In the genomic region with DNA sequence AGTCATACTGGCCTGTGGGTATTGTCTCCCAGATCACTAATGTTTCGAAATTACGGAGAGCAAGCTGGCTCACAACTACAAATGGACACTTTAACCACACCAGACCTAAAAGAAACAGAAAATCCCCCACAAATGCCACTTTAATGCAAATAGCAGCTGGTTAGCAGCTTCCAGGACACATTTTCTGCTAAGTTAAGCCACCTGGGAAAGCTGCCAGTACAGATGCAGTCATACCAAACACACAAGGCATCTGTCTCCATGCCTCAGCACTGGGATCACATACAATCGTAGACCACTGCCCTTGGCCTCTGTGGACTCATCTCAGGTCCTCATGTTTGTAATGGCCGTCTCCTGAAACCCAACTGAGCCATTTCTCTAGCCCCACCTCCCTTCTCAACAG, we compare ENCODE assay signal across 28 mouse cellular contexts. TPM values are rescaled to one million over a fixed set of nuclear protein-coding genes. Genes with fewer than 3 reads are reported as not detected.
DNase-seq lines count a peak whose midpoint lies in the region; ATAC-seq and TF ChIP-seq lines count a peak whose summit lies in the region.
"Had no signal": no experiment of that assay in that cellular context is flagged by ENCODE, and none has a peak within 500 bp of the region (broad histone marks: within the 10 kb centered on the region; RNA-seq: fewer than 3 reads in every experiment).

No protein-coding gene starts in this region.

- POLR2A ChIA-PET in Patski (lab: Charles Lee) = no interaction called here

- H3K4me3 ChIP-seq in intestine, postnatal 0 days (ENCODE audit: low read depth, low read length) = no peak overlapping the region
- H3K4me3 ChIP-seq: embryonic facial prominence, embryonic 15.5 days; erythroblast, embryonic 14.5 days; forebrain, embryonic 10.5 days; forebrain, embryonic 15.5 days; heart, adult 2 months; heart, embryonic 15.5 days; hindbrain, embryonic 13.5 days had no signal

- ATAC-seq in frontal cortex, adult (ENCODE audit: low TSS enrichment) = peak; percentile 54
- ATAC-seq in Patski = no peak
- no peak for ATAC-seq in intestine, postnatal 0 days
- ATAC-seq: activated CD4-positive, CD25-positive, alpha-beta regulatory T cell, adult 4 months; forebrain, embryonic 15.5 days; hindbrain, postnatal 0 days had no signal

- H3K36me3 ChIP-seq in intestine, postnatal 0 days (ENCODE audit: control insufficient read depth, insufficient read depth) = peaks cover 77% of the 10 kb centered on the region

- no peak overlapping the region for H3K4me2 ChIP-seq in intestine, postnatal 0 days (replicated peaks; ENCODE audit: low read depth)
- H3K4me2 ChIP-seq: embryonic facial prominence, embryonic 15.5 days; forebrain, embryonic 15.5 days; heart, embryonic 11.5 days; heart, embryonic 15.5 days; hindbrain, embryonic 13.5 days had no signal

- H3K9ac ChIP-seq in intestine, postnatal 0 days (ENCODE audit: low read depth, low read length) = no peak overlapping the region
- H3K9ac ChIP-seq: embryonic facial prominence, embryonic 15.5 days; forebrain, embryonic 15.5 days; heart, embryonic 15.5 days; hindbrain, embryonic 13.5 days had no signal

- in situ Hi-C loops in Patski (cut with MboI; ENCODE audit: low pct_unique_long_range_greater_than_20kb) = no loop called here

- no peak for DNase-seq in frontal cortex, postnatal 25 days (ENCODE audit: low spot score in 2 of 2)
- peak; percentile 37 to 60 for DNase-seq in left cerebral cortex, postnatal 25 days (ENCODE audit: low spot score in 2 of 2)
- no peak for DNase-seq in left cerebral cortex, adult 8-10 months (ENCODE audit: low spot score in 2 of 2)
- DNase-seq in 3T3-L1 (ENCODE audit: low read depth, low spot score) (peak; percentile 25), Patski (ENCODE audit: low read depth, low spot score) (peak; percentile 62)
- no peak for DNase-seq in kidney, adult 11 months
- DNase-seq: adrenal gland, postnatal 14 days; cerebellum, adult 18-20 months; cerebellum, adult 9-11 months; cerebellum, postnatal 36 days; gastrocnemius, postnatal 14 days; heart, adult 2 months; heart, postnatal 14 days had no signal

- intact Hi-C loops in left cerebral cortex, postnatal 25 days (cut with DNase I) = no loop called here

- no peak overlapping the region for H3K27ac ChIP-seq in intestine, postnatal 0 days (ENCODE audit: low read depth, low read length)
- H3K27ac ChIP-seq: embryonic facial prominence, embryonic 15.5 days; forebrain, embryonic 10.5 days; forebrain, embryonic 15.5 days; heart, adult 2 months; heart, embryonic 15.5 days; hindbrain, embryonic 13.5 days; hindbrain, postnatal 0 days had no signal

- H3K9me3 ChIP-seq in intestine, postnatal 0 days (ENCODE audit: control insufficient read depth) = no peaks in the 10 kb centered on the region
- H3K9me3 ChIP-seq: embryonic facial prominence, embryonic 15.5 days; forebrain, embryonic 10.5 days; forebrain, embryonic 15.5 days; heart, embryonic 15.5 days; hindbrain, embryonic 13.5 days had no signal

- H3K4me1 ChIP-seq in intestine, postnatal 0 days (replicated peaks; ENCODE audit: control insufficient read depth, insufficient read depth, low read length) = no peaks in the 10 kb centered on the region
- H3K4me1 ChIP-seq: embryonic facial prominence, embryonic 15.5 days; forebrain, embryonic 10.5 days; forebrain, embryonic 15.5 days; heart, embryonic 15.5 days; hindbrain, embryonic 13.5 days had no signal

- no peaks in the 10 kb centered on the region for H3K27me3 ChIP-seq in Patski
- H3K27me3 ChIP-seq in intestine, postnatal 0 days (replicated peaks; ENCODE audit: control insufficient read depth, insufficient read depth, low read length) = no peaks in the 10 kb centered on the region
- H3K27me3 ChIP-seq: CH12.LX; embryonic facial prominence, embryonic 15.5 days; forebrain, embryonic 15.5 days; heart, embryonic 15.5 days; hindbrain, embryonic 13.5 days had no signal

- TF ChIP-seq CTCF in Patski (IDR thresholded peaks at IDR 0.05) = no peak
- TF ChIP-seq CTCF in intestine, postnatal 0 days (IDR thresholded peaks at IDR 0.05; ENCODE audit: low read depth) = no peak

- CTCF ChIA-PET in Patski (lab: Charles Lee) = no interaction called here

- WGBS in intestine, postnatal 0 days = 79% methylated on average over 4 of the region's 4 CpGs

RNA-seq across cellular contexts. Expression of a gene that starts 17.6 kb away (rescaled TPM):
- total RNA-seq in left cerebral cortex, postnatal 25 days (2021) = not detected
- total RNA-seq in left cerebral cortex, adult 8-10 months (2022) = not detected
- not detected for polyA plus RNA-seq in Patski (2021)
- 1.8 and 2.8 TPM in 2 replicates for polyA plus RNA-seq in intestine, postnatal 0 days (2015; fragmentation: Nextera tagmentation; extraction: Ambion mirVana)
- total RNA-seq: adrenal gland, adult 18-20 months; adrenal gland, postnatal 14 days; gastrocnemius, adult 18-20 months; gastrocnemius, postnatal 14 days; heart, adult 2 months; heart, postnatal 14 days; hematopoietic stem cell, adult 5-6 weeks; hindbrain, postnatal 0 days had no signal
- polyA plus RNA-seq: erythroblast, embryonic 14.5 days; forebrain, embryonic 10.5 days; forebrain, embryonic 15.5 days; heart, embryonic 11.5 days; hindbrain, embryonic 13.5 days; hindbrain, postnatal 0 days had no signal

RNA-seq across cellular contexts. Expression of a gene that starts 21.4 kb away (rescaled TPM):
- 10 to 100 TPM; 68.7 to 69.9 TPM for total RNA-seq in left cerebral cortex, postnatal 25 days (2021)
- 10 to 100 TPM; 64.7 to 71.1 (median 69.0) TPM for total RNA-seq in left cerebral cortex, adult 8-10 months (2022)
- polyA plus RNA-seq in Patski (2021) = 30.5 TPM
- polyA plus RNA-seq in intestine, postnatal 0 days (2015; fragmentation: Nextera tagmentation; extraction: Ambion mirVana) = 12.8 and 14.0 TPM in 2 replicates

RNA-seq across cellular contexts. Expression of a gene that starts 42.6 kb away (rescaled TPM):
- total RNA-seq in left cerebral cortex, postnatal 25 days (2021) = not detected
- total RNA-seq in left cerebral cortex, adult 8-10 months (2022) = not detected
- polyA plus RNA-seq in Patski (2021) = not detected
- 0.17 and 0.20 TPM in 2 replicates for polyA plus RNA-seq in intestine, postnatal 0 days (2015; fragmentation: Nextera tagmentation; extraction: Ambion mirVana)
- total RNA-seq: adrenal gland, postnatal 14 days; CH12.LX; gastrocnemius, adult 18-20 months; gastrocnemius, postnatal 14 days; heart, adult 2 months; heart, postnatal 14 days; hematopoietic stem cell, adult 5-6 weeks had no signal
- polyA plus RNA-seq: activated CD4-positive, CD25-positive, alpha-beta regulatory T cell, adult 4 months; erythroblast, embryonic 14.5 days; forebrain, embryonic 15.5 days; heart, adult 2 months; heart, embryonic 11.5 days; hindbrain, embryonic 13.5 days had no signal

Comparison
In these comparisons a context has a peak if more than half of its experiments do, and no peak if none do; other contexts are left out.
1. DNase-seq: peak in left cerebral cortex, postnatal 25 days (2 of 2), 3T3-L1 (single experiment) and Patski (single experiment); none in frontal cortex, postnatal 25 days (0 of 2), left cerebral cortex, adult 8-10 months (0 of 2) and kidney, adult 11 months (single experiment).